Mouse (Mus musculus): Measurements from ENCODE around the gene Trpm6. TPM values are rescaled to one million over a fixed set of nuclear protein-coding genes. Genes with fewer than 3 reads are reported as not detected.

Trpm6 gene
- total and polyA plus RNA-seq, 3 experiments: 0.01 TPM; not detected in 2

DNA sequence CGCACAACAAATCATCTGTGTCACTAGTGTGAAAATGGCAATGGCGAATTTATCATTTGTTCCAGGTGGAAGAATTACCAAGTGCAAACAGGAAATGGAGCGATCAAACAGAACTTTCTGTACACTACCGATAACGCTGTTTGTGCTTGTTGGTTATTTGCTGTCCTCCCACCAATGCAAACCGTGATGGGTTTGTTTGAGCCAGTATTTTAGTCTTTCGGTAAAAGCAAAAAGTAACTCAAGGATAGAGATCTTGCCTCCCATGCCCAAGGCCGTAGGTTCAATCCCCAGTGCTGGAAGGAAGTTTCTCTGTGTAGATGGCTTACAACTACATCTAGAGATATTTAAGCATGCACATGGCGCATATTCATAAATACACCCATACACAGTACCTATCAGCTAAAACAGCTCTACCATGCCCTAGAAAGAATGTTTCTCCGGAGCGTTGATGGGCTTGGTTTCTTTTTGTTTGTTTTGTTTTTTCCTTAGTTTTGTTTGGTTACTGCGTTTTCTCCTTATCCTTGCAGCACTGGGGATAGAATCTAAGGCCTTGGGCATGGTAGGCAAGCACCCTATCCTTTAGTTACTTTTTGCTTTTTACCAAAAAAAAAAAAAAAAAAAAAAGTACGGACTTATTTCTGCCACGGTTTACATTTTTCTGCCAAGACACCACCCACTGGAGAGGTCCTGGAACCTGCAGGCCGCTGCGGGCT, 37.5 kb upstream of the Trpm6 start:
- Histone ChIP-seq H3K4me1 (ENCODE audit: control insufficient read depth in 1 of 2, insufficient read depth in 2 of 2, low read length in 2 of 2) (peaks cover 0 to 6% of the 10 kb centered on the region in 2 experiments; a peak in 1 of 4 replicates), H3K4me3 (ENCODE audit: control insufficient read depth in 1 of 2, insufficient read depth in 1 of 2, low read depth in 2 of 2, low read length in 2 of 2) (peak overlapping the region; percentile 58 to 77), H3K9ac (ENCODE audit: control insufficient read depth, low read depth, low read length, poor library complexity, severe bottlenecking) (peak overlapping the region; percentile 98), H3K9me3 (replicated peaks; ENCODE audit: insufficient read depth, low read length) (no peaks in the 10 kb centered on the region), H3K79me2 (ENCODE audit: control insufficient read depth, insufficient read depth, low read length, poor library complexity) (peaks cover 39% of the 10 kb centered on the region), H3K27me3 (ENCODE audit: control insufficient read depth in 1 of 2, insufficient read depth in 2 of 2, low read length in 2 of 2) (no peaks in the 10 kb centered on the region), H3K27ac (ENCODE audit: control insufficient read depth, low read depth, low read length) (peak overlapping the region; percentile 98), H3K36me3 (ENCODE audit: control insufficient read depth in 1 of 2, insufficient read depth in 2 of 2, low read length in 2 of 2) (peaks cover 3 to 15% of the 10 kb centered on the region in 2 experiments; a peak in 3 of 4 replicates)
- peak; percentile 80 for TF ChIP-seq ETS1 (IDR thresholded peaks at IDR 0.05; ENCODE audit: low read depth, low read length)
- TF ChIP-seq POLR2AphosphoS2 (IDR thresholded peaks at IDR 0.05; ENCODE audit: low read length): no peak
- TF ChIP-seq USF2 (IDR thresholded peaks at IDR 0.05; ENCODE audit: borderline replicate concordance in 1 of 2, insufficient read depth in 1 of 2, low read depth in 1 of 2, low read length in 2 of 2): no peak
- peak; percentile 53 for TF ChIP-seq SIN3A (IDR thresholded peaks at IDR 0.05; ENCODE audit: low read length)
- TF ChIP-seq TAL1 (IDR thresholded peaks at IDR 0.05; ENCODE audit: low read length): peak; percentile 95
- TF ChIP-seq E2F4 (IDR thresholded peaks at IDR 0.05; ENCODE audit: borderline replicate concordance, low read depth, low read length): no peak
- TF ChIP-seq MAZ (IDR thresholded peaks at IDR 0.05; ENCODE audit: low read depth, low read length): 0 out of 2 replicates have a peak, but pooled peaks have one; percentile 16
- peak; percentile 82 for TF ChIP-seq ZNF384 (IDR thresholded peaks at IDR 0.05; ENCODE audit: low read depth, low read length)
- TF ChIP-seq TCF12 (IDR thresholded peaks at IDR 0.05; ENCODE audit: low read depth, low read length): peak; percentile 90
- TF ChIP-seq BHLHE40 (IDR thresholded peaks at IDR 0.05; ENCODE audit: borderline replicate concordance, low read depth, low read length): no peak; the same call in 1 of the 2 replicates
- peak; percentile 73; the same call in 1 of the 2 replicates for TF ChIP-seq MYC (IDR thresholded peaks at IDR 0.05; ENCODE audit: low read depth, low read length)
- no peak for TF ChIP-seq GABPA (IDR thresholded peaks at IDR 0.05; ENCODE audit: low read depth, low read length)
- peak; percentile 92 for TF ChIP-seq GATA1 (IDR thresholded peaks at IDR 0.05; ENCODE audit: low read depth, low read length)
- TF ChIP-seq CHD1 (IDR thresholded peaks at IDR 0.05; ENCODE audit: low read depth, low read length): 0 out of 2 replicates have a peak, but pooled peaks have one; percentile 56
- no peak for TF ChIP-seq KAT2A (conservative IDR thresholded peaks at IDR 0.05; ENCODE audit: low read depth, low read length)
- no peak for TF ChIP-seq MYB (IDR thresholded peaks at IDR 0.05; ENCODE audit: low read depth, low read length)
- TF ChIP-seq ZMIZ1 (IDR thresholded peaks at IDR 0.05; ENCODE audit: low read depth, low read length): no peak; the same call in none of the 2 replicates
- 0 out of 2 replicates have a peak, but pooled peaks have one; percentile 25 for TF ChIP-seq HCFC1 (IDR thresholded peaks at IDR 0.05; ENCODE audit: low read depth, low read length)
- TF ChIP-seq SMC3 (IDR thresholded peaks at IDR 0.05; ENCODE audit: low read depth, low read length): no peak
- TF ChIP-seq RCOR1 (IDR thresholded peaks at IDR 0.05; ENCODE audit: low read depth, low read length): peak; percentile 38; the same call in 1 of the 2 replicates
- TF ChIP-seq MXI1 (IDR thresholded peaks at IDR 0.05; ENCODE audit: low read depth, low read length): peak; percentile 42
- TF ChIP-seq TBP (IDR thresholded peaks at IDR 0.05; ENCODE audit: low read depth, low read length): peak; percentile 98
- peak; percentile 69 to 88 for TF ChIP-seq EP300 (IDR thresholded peaks at IDR 0.05; ENCODE audit: low read depth in 1 of 2, low read length in 2 of 2)
- peak; percentile 89 for DNase-seq (ENCODE audit: low read depth, low spot score)
